Mouse (Mus musculus) CH12.LX (cell line): ENCODE results near the gene Kif1a. TPM values are rescaled to one million over a fixed set of nuclear protein-coding genes. Genes with fewer than 3 reads are reported as not detected.
A peak's percentile ranks its signal among the peaks of the same experiment; 100 is the strongest.

Experiments
- DNase-seq: peaks from one replicate; pipeline ENCODE4 v3.0.0-alpha.2; 2013; ENCODE audit errors: extremely low read depth
- H3K27ac ChIP-seq: 2 replicates; pipeline ENCODE4 v1.5.1; 2012; ENCODE audit warnings: low read depth, mild to moderate bottlenecking, control low read depth, moderate library complexity; ENCODE audit not compliant: insufficient read depth
- H3K27me3 ChIP-seq: replicated peaks from 2 replicates; pipeline ENCODE3; 2012; ENCODE audit warnings: inconsistent platforms
- H3K36me3 ChIP-seq, 2 experiments: replicated peaks in 1 of 2; 2 replicates each; pipeline versions ENCODE3 to v1.6.1; 2012; ENCODE audit warnings: inconsistent platforms in 1 of 2, low read length in 1 of 2, mild to moderate bottlenecking in 1 of 2, mixed read lengths in 1 of 2, moderate library complexity in 1 of 2; ENCODE audit not compliant: control insufficient read depth in 1 of 2, insufficient read depth in 1 of 2
- H3K4me1 ChIP-seq, 2 experiments: 2 replicates each; pipeline ENCODE4 v1.6.1; 2012; ENCODE audit warnings: inconsistent platforms in 1 of 2, moderate library complexity in 1 of 2; ENCODE audit not compliant: insufficient read depth in 2 of 2, control insufficient read depth in 1 of 2
- H3K4me2 ChIP-seq: 2 replicates; pipeline ENCODE4 v1.6.1; 2012; ENCODE audit warnings: low read depth, mild to moderate bottlenecking, control low read depth; ENCODE audit not compliant: poor library complexity, insufficient read depth, severe bottlenecking
- H3K4me3 ChIP-seq, 3 experiments: fragments of 150-350 bp in 1 of 3; sonication (generic) in 1 of 3; replicated peaks in 1 of 3; 2 replicates each; pipeline versions ENCODE3 to v1.5.1; 2011 to 2012; ENCODE audit warnings: low read depth in 2 of 3, low read length in 2 of 3, mild to moderate bottlenecking in 2 of 3, moderate library complexity in 2 of 3, control low read depth in 1 of 3, improper control_type of control experiment in 1 of 3, inconsistent platforms in 1 of 3, mixed read lengths in 1 of 3; ENCODE audit not compliant: poor library complexity in 1 of 3
- H3K79me2 ChIP-seq: replicated peaks from 2 replicates; pipeline ENCODE4 v1.6.1; 2012; ENCODE audit warnings: mild to moderate bottlenecking, moderate library complexity; ENCODE audit not compliant: control insufficient read depth, poor library complexity, insufficient read depth, severe bottlenecking; ENCODE audit errors: extremely low read depth
- H3K9ac ChIP-seq: 2 replicates; pipeline ENCODE4 v1.6.1; 2012; ENCODE audit warnings: low read depth, mild to moderate bottlenecking, control low read depth, moderate library complexity; ENCODE audit not compliant: insufficient read depth
- H3K9me3 ChIP-seq: replicated peaks from 2 replicates; pipeline ENCODE3; 2012; ENCODE audit warnings: low read length, inconsistent platforms, mixed read lengths
- BHLHE40 ChIP-seq: IDR thresholded peaks from 2 replicates; pipeline ENCODE4 v1.6.1; 2011; ENCODE audit warnings: mild to moderate bottlenecking, low read depth, low read length, improper control_type of control experiment
- CHD1 ChIP-seq: IDR thresholded peaks from 2 replicates; pipeline ENCODE4 v1.6.1; 2012; ENCODE audit warnings: low read depth, low read length, improper control_type of control experiment, inconsistent platforms
- E2F4 ChIP-seq: IDR thresholded peaks from 2 replicates; pipeline ENCODE4 v1.6.1; 2011; ENCODE audit warnings: low read depth, low read length, improper control_type of control experiment; ENCODE audit not compliant: insufficient replicate concordance
- ELF1 ChIP-seq: IDR thresholded peaks from 2 replicates; pipeline ENCODE4 v1.6.1; 2014; ENCODE audit warnings: low read depth, mild to moderate bottlenecking, inconsistent platforms, low read length, improper control_type of control experiment
- ETS1 ChIP-seq: conservative IDR thresholded peaks from 2 replicates; pipeline ENCODE4 v1.6.1; 2012; ENCODE audit warnings: low read depth, mild to moderate bottlenecking, inconsistent platforms, low read length, improper control_type of control experiment, moderate library complexity
- GABPA ChIP-seq: IDR thresholded peaks from 2 replicates; pipeline ENCODE4 v1.6.1; 2012; ENCODE audit warnings: low read depth, low read length, improper control_type of control experiment, inconsistent platforms; ENCODE audit not compliant: insufficient replicate concordance
- IRF4 ChIP-seq: IDR thresholded peaks from 2 replicates; pipeline ENCODE4 v1.6.1; 2014; ENCODE audit warnings: low read depth, mild to moderate bottlenecking, inconsistent platforms, low read length, improper control_type of control experiment
- KAT2A ChIP-seq: IDR thresholded peaks from 2 replicates; pipeline ENCODE4 v1.6.1; 2012; ENCODE audit warnings: low read length, improper control_type of control experiment, inconsistent platforms; ENCODE audit not compliant: insufficient replicate concordance
- MAFK ChIP-seq: IDR thresholded peaks from 2 replicates; pipeline ENCODE4 v1.6.1; 2011; ENCODE audit warnings: low read length, improper control_type of control experiment; ENCODE audit not compliant: insufficient replicate concordance
- MAZ ChIP-seq: IDR thresholded peaks from 2 replicates; pipeline ENCODE4 v1.6.1; 2012; ENCODE audit warnings: low read depth, mild to moderate bottlenecking, inconsistent platforms, low read length, improper control_type of control experiment, moderate library complexity
- MEF2A ChIP-seq: IDR thresholded peaks from 2 replicates; pipeline ENCODE4 v1.6.1; 2014; ENCODE audit warnings: low read depth, mild to moderate bottlenecking, inconsistent platforms, low read length, improper control_type of control experiment, borderline replicate concordance
- MXI1 ChIP-seq: IDR thresholded peaks from 2 replicates; pipeline ENCODE4 v1.6.1; 2011; ENCODE audit warnings: mild to moderate bottlenecking, low read depth, low read length, improper control_type of control experiment
- MYC ChIP-seq: IDR thresholded peaks from 2 replicates; pipeline ENCODE4 v1.6.1; 2011; ENCODE audit warnings: low read depth, mild to moderate bottlenecking, improper control_type of control experiment, low read length
- RAD21 ChIP-seq: IDR thresholded peaks from 2 replicates; pipeline ENCODE4 v1.6.1; 2011; ENCODE audit warnings: low read depth, mild to moderate bottlenecking, low read length, improper control_type of control experiment, moderate library complexity
- RCOR1 ChIP-seq: conservative IDR thresholded peaks from 2 replicates; pipeline ENCODE4 v1.6.1; 2012; ENCODE audit warnings: low read depth, mild to moderate bottlenecking, inconsistent platforms, low read length, improper control_type of control experiment
- SIN3A ChIP-seq: IDR thresholded peaks from 2 replicates; pipeline ENCODE4 v1.6.1; 2012; ENCODE audit warnings: low read length, improper control_type of control experiment, inconsistent platforms
- SMC3 ChIP-seq: IDR thresholded peaks from 2 replicates; pipeline ENCODE4 v1.6.1; 2011; ENCODE audit warnings: low read depth, low read length, improper control_type of control experiment
- UBTF ChIP-seq: IDR thresholded peaks from 2 replicates; pipeline ENCODE4 v1.6.1; 2012; ENCODE audit warnings: low read depth, mild to moderate bottlenecking, inconsistent platforms, low read length, improper control_type of control experiment, moderate library complexity
- USF2 ChIP-seq: conservative IDR thresholded peaks from 2 replicates; pipeline ENCODE4 v1.6.1; 2011; ENCODE audit warnings: low read depth, low read length, improper control_type of control experiment
- ZC3H11A ChIP-seq: IDR thresholded peaks from 2 replicates; pipeline ENCODE4 v1.6.1; 2012; ENCODE audit warnings: low read depth, mild to moderate bottlenecking, inconsistent platforms, low read length, improper control_type of control experiment
- ZMIZ1 ChIP-seq: IDR thresholded peaks from 2 replicates; pipeline ENCODE4 v1.6.1; 2012; ENCODE audit warnings: low read depth, mild to moderate bottlenecking, inconsistent platforms, low read length, improper control_type of control experiment
- dilution Hi-C: fragments of 300-500 bp; cut with MboI; formaldehyde crosslinking; loops from 2 replicates; pipeline ENCODE4 v1.14.3; 2020; ENCODE audit warnings: low sequenced_read_pairs; ENCODE audit not compliant: extremely low pct_unique_long_range_greater_than_20kb, extremely low pct_ligation_motif_present
- in situ Hi-C: fragments of 300-500 bp; cut with MboI; formaldehyde crosslinking; loops from 3 replicates; pipeline ENCODE4 v1.14.3; 2019; ENCODE audit warnings: low sequenced_read_pairs, low pct_ligation_motif_present, low pct_unique_long_range_greater_than_20kb, mixed read lengths
- polyA plus RNA-seq: library from polyadenylated mRNA; unstranded; fragments of >175 nt; gene quantifications from 2 replicates; pipeline ENCODE4 v1.2.1, GENCODE M21; 2012; ENCODE audit warnings: low read depth; ENCODE audit not compliant: insufficient read length
- total RNA-seq, 2 experiments: library from RNA; depleted of rRNA; stranded (reverse); fragments of 300-350 nt in 1 of 2; fragments of >200 nt in 1 of 2; gene quantifications; 2 replicates each; pipeline ENCODE4 v1.2.3; 2012 to 2014

Gene Kif1a
- total and polyA plus RNA-seq, 3 experiments: 0.17 to 0.61 (median 0.17) TPM

- in situ Hi-C loops: no loop called here
- DNase-seq: no peak
- Histone ChIP-seq H3K4me3 (peak overlapping the region in 2 of 3 experiments; percentile 22 to 28), H3K36me3 (no peaks in the 10 kb centered on the region), H3K4me1 (peaks cover 0 to 8% of the 10 kb centered on the region in 2 experiments; a peak in 2 of 4 replicates), H3K27ac (no peak overlapping the region)
- TF ChIP-seq GABPA (no peak), ELF1 (no peak), ETS1 (no peak), SIN3A (no peak), RAD21 (no peak), ZC3H11A (no peak), IRF4 (no peak), E2F4 (no peak), MAFK (no peak), KAT2A (no peak), SMC3 (no peak), MEF2A (no peak), UBTF (no peak), RCOR1 (no peak), MYC (no peak), BHLHE40 (no peak), CHD1 (no peak), ZMIZ1 (no peak), MAZ (no peak), USF2 (no peak)
- TF ChIP-seq, all 38 proteins: peak for 0
- peaks cover 61% of the 10 kb centered on the region for H3K27me3 ChIP-seq
- dilution Hi-C loops: no loop called here
- H3K9ac ChIP-seq: no peak overlapping the region
- H3K4me2 ChIP-seq: peak overlapping the region; percentile 85
- H3K9me3 ChIP-seq: peaks cover 16% of the 10 kb centered on the region
- no peaks in the 10 kb centered on the region for H3K79me2 ChIP-seq
Observed at GRCm38 (mm10) chr1:93115471-93115870, 13.7 kb upstream of the Kif1a start.

DNA sequence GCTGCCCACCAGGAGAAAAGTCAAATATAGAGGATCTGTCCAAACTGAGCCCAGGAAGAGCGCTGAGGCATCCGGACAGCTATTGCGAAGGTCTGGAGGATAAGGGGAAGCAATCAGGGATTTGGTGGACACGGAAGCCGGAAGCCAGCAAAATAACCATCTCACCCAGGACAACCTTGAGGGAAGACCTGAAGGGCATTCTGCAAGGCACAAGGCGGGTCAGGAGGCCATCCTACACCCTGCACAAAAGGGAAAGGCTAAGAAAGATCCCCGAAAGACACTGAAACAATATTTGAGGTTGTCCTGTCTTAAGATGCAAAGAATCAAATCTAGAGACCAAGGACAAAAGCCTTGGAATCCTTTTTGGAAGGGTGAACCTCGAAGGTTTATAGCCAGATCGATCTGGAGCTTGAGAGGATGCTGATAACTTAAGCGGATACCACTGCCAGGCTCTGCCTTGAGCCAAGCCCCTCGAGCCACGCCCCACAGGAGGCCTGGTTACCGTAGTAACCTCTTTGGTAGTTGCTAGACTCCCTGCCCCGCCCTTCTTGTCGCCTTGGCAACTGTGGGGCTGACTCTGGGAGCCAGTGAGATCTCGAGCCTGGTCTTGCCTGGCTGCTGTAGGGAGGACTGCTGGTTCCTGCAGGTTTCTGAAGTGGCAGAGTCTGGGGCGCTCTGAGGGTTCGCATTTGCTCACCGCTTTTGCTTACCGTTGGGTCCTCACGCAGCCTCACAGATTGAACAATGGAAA lies 13.1 kb upstream of the Kif1a start:
- in situ Hi-C loops: no loop called here
- H3K9me3 ChIP-seq: peaks cover 16% of the 10 kb centered on the region
- dilution Hi-C loops: no loop called here
- peak; percentile 94 for TF ChIP-seq MXI1
- no peak for TF ChIP-seq ETS1
- TF ChIP-seq MAZ: peak; percentile 60; the same call in 1 of the 2 replicates
- H3K4me2 ChIP-seq: peak overlapping the region; percentile 85
- no peaks in the 10 kb centered on the region for H3K36me3 ChIP-seq
- H3K4me1 ChIP-seq: peaks cover 0 to 8% of the 10 kb centered on the region in 2 experiments; a peak in 2 of 4 replicates
- DNase-seq: peak; percentile 89
- H3K4me3 ChIP-seq: peak overlapping the region in 2 of 3 experiments; percentile 22 to 28
- peaks cover 58% of the 10 kb centered on the region for H3K27me3 ChIP-seq
- H3K27ac ChIP-seq: no peak overlapping the region
- no peaks in the 10 kb centered on the region for H3K79me2 ChIP-seq
- no peak overlapping the region for H3K9ac ChIP-seq
